ENCODE assay signal across 8 mouse cellular contexts in the genomic region with DNA sequence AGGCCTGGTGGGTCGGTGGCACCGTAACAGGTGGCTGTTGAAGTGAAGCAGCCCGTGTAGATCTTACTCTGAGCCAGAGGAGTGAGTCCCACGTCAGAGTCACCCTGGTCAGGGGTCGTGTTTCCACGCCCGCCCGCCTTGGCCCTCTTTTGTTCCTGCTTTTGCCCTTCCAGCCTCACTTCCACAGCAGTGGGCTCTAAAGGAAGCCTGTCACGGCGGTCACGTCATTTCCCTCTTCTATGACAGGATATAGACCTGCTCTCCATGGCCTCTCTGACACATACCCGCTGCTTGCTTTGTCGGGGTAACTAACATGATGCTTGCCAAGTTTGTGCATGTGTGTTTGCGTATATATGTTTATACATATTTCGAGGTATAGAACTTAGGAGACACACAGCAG. TPM values are rescaled to one million over a fixed set of nuclear protein-coding genes. Genes with fewer than 3 reads are reported as not detected.
DNase-seq lines count a peak whose midpoint lies in the region; ATAC-seq lines count a peak whose summit lies in the region.

No protein-coding gene starts in this region.

- no peak for DNase-seq in hindbrain, embryonic 10.5 days (ENCODE audit: low spot score)
- no peak for DNase-seq in hindbrain, embryonic 14.5 days (ENCODE audit: low spot score)
- peak; percentile 22 for DNase-seq in retina, postnatal 1 day
- DNase-seq in retina, embryonic 14.5 days (ENCODE audit: low spot score): no peak
- peak; percentile 41 for DNase-seq in kidney, postnatal 14 days
- no peak for DNase-seq in spleen, adult 18-20 months
- DNase-seq in cerebellum, postnatal 36 days: no peak
- no peak for DNase-seq in urinary bladder, adult 18-20 months (ENCODE audit: low spot score in 2 of 2)

- WGBS in hindbrain, embryonic 10.5 days: 58% methylated on average over 15 of the region's 15 CpGs
- WGBS in hindbrain, embryonic 14.5 days: 45% methylated on average over 15 of the region's 15 CpGs

- H3K9me3 ChIP-seq in hindbrain, embryonic 10.5 days: 0 out of 2 replicates have a peak, but pooled peaks cover 1% of the 10 kb centered on the region
- no peaks in the 10 kb centered on the region for H3K9me3 ChIP-seq in hindbrain, embryonic 14.5 days (ENCODE audit: control insufficient read depth, low read length)

- ATAC-seq in hindbrain, embryonic 14.5 days (ENCODE audit: low FRiP score): no peak

- H3K27me3 ChIP-seq in hindbrain, embryonic 10.5 days (ENCODE audit: insufficient read depth, poor library complexity, severe bottlenecking): no peaks in the 10 kb centered on the region
- no peaks in the 10 kb centered on the region for H3K27me3 ChIP-seq in hindbrain, embryonic 14.5 days (ENCODE audit: control insufficient read depth, insufficient read depth, low read length)

- H3K36me3 ChIP-seq in hindbrain, embryonic 10.5 days: peaks cover 16% of the 10 kb centered on the region
- no peaks in the 10 kb centered on the region for H3K36me3 ChIP-seq in hindbrain, embryonic 14.5 days (replicated peaks; ENCODE audit: control insufficient read depth, insufficient read depth)

- H3K4me2 ChIP-seq in hindbrain, embryonic 14.5 days (replicated peaks): no peak overlapping the region

- peaks cover 48% of the 10 kb centered on the region for H3K4me1 ChIP-seq in hindbrain, embryonic 10.5 days (replicated peaks)
- H3K4me1 ChIP-seq in hindbrain, embryonic 14.5 days (replicated peaks; ENCODE audit: control insufficient read depth, insufficient read depth, low read length): peaks cover 53% of the 10 kb centered on the region

- H3K9ac ChIP-seq in hindbrain, embryonic 14.5 days: no peak overlapping the region

- peak overlapping the region; percentile 69; the same call in 1 of the 2 replicates for H3K27ac ChIP-seq in hindbrain, embryonic 10.5 days
- no peak overlapping the region for H3K27ac ChIP-seq in hindbrain, embryonic 14.5 days

- H3K4me3 ChIP-seq in hindbrain, embryonic 10.5 days: no peak overlapping the region
- H3K4me3 ChIP-seq in hindbrain, embryonic 14.5 days (replicated peaks; ENCODE audit: low read length): no peak overlapping the region

RNA-seq across cellular contexts. Expression of a gene that starts 17.5 kb away (rescaled TPM):
- polyA plus RNA-seq in hindbrain, embryonic 10.5 days (2016; fragmentation: Nextera tagmentation; extraction: Ambion mirVana): 30.6 and 34.1 TPM in 2 replicates
- 105 and 112 TPM in 2 replicates for polyA plus RNA-seq in hindbrain, embryonic 14.5 days (2014; fragmentation: Nextera tagmentation; extraction: Ambion mirVana)

Comparison
In these comparisons a context has a peak if more than half of its experiments do, and no peak if none do; other contexts are left out.
1. DNase-seq: peak in retina, postnatal 1 day (single experiment) and kidney, postnatal 14 days (single experiment); none in hindbrain, embryonic 10.5 days (single experiment), hindbrain, embryonic 14.5 days (single experiment), retina, embryonic 14.5 days (single experiment), spleen, adult 18-20 months (0 of 2), cerebellum, postnatal 36 days (0 of 2) and urinary bladder, adult 18-20 months (0 of 2).